Mouse (Mus musculus) ES-Bruce4 (cell line): ENCODE measurements around the gene Rae1. TPM values are rescaled to one million over a fixed set of nuclear protein-coding genes. Genes with fewer than 3 reads are reported as not detected.
A peak's percentile ranks its signal among the peaks of the same experiment; 100 is the strongest.

Experiments used
- H3K27ac ChIP-seq: 2 replicates; pipeline ENCODE4 v1.5.1; 2012; ENCODE audit warnings: low read length, inconsistent platforms; ENCODE audit not compliant: insufficient read depth
- H3K27me3 ChIP-seq: 2 replicates; pipeline ENCODE4 v1.6.1; 2012; ENCODE audit warnings: mild to moderate bottlenecking, low read length, inconsistent platforms; ENCODE audit not compliant: control insufficient read depth, poor library complexity, insufficient read depth, severe bottlenecking
- H3K36me3 ChIP-seq: 2 replicates; pipeline ENCODE4 v1.6.1; 2012; ENCODE audit warnings: inconsistent platforms, mild to moderate bottlenecking, low read length, moderate library complexity; ENCODE audit not compliant: control insufficient read depth, poor library complexity, insufficient read depth, severe bottlenecking
- H3K4me1 ChIP-seq: one replicate; pipeline ENCODE4 v1.8.1; 2011; ENCODE audit warnings: low read length; ENCODE audit not compliant: control insufficient read depth, insufficient read depth
- H3K4me3 ChIP-seq: 2 replicates; pipeline ENCODE4 v1.5.1; 2011; ENCODE audit warnings: low read depth, mild to moderate bottlenecking, low read length
- H3K9ac ChIP-seq: 2 replicates; pipeline ENCODE4 v1.6.1; 2012; ENCODE audit warnings: low read depth, mild to moderate bottlenecking, inconsistent platforms; ENCODE audit not compliant: poor library complexity, severe bottlenecking
- H3K9me3 ChIP-seq: replicated peaks from 2 replicates; pipeline ENCODE4 v1.6.1; 2012; ENCODE audit warnings: mild to moderate bottlenecking, low read length, inconsistent platforms; ENCODE audit not compliant: control insufficient read depth, poor library complexity, insufficient read depth, severe bottlenecking
- CTCF ChIP-seq: IDR thresholded peaks from one replicate; pipeline ENCODE4 v1.8.1; 2011; ENCODE audit warnings: low read depth, low read length
- EP300 ChIP-seq: IDR thresholded peaks from 2 replicates; pipeline ENCODE4 v1.6.1; 2011; ENCODE audit warnings: low read depth, low read length; ENCODE audit not compliant: insufficient read depth
- POLR2A ChIP-seq: IDR thresholded peaks from one replicate; pipeline ENCODE4 v1.8.1; 2011; ENCODE audit warnings: low read length; ENCODE audit not compliant: insufficient read depth
- polyA plus RNA-seq: library from polyadenylated mRNA; stranded (reverse); fragments of >200 nt; gene quantifications from 2 replicates; pipeline ENCODE4 v1.2.4, GENCODE M21; 2011; ENCODE audit warnings: low read depth; ENCODE audit not compliant: missing spikeins, insufficient read depth, insufficient read length

Gene Rae1
- polyA plus RNA-seq, 1 experiment: 123 TPM

DNA sequence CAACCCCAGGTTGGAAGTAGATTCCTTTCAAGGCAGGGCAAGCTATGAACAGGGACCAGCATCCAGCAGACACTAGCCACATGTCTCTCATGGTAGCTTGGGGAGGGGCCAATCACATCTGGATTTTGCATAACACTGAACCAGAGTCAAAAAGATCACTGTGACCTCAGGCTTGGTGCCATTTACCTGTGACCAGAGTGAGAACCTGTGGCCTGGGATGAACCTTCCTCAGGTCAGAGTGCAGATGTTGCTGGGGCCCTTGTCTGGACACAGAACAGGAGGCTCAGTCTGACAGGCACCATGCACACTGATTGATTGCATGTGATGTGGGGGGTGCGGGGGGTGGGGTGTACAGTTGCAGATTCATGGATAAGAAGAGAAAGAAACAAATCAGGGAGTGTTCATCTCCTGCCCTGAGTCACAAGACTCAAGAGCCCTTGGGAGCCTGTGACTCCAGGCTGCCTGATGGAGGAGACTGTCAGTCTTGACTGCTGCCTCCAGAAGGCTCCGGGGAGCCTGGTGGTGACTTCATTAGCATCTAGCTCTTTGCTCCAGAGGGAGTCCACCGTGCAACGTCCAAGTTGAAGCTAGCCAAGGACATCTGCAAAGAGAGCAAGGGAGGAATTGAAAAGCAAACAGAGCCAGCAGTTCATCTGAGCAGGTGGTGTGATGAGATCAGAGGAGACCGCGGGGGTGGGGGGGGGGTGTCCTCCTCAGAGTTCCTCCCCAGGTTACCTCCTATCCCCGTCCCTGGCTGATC, 25.9 kb upstream of the Rae1 start:
- Histone ChIP-seq H3K4me3 (no peak overlapping the region), H3K9me3 (no peaks in the 10 kb centered on the region), H3K27me3 (no peaks in the 10 kb centered on the region), H3K27ac (no peak overlapping the region), H3K4me1 (peaks cover 5% of the 10 kb centered on the region), H3K9ac (no peak overlapping the region), H3K36me3 (no peaks in the 10 kb centered on the region)
- TF ChIP-seq CTCF (no peak), EP300 (no peak), POLR2A (no peak)

DNA sequence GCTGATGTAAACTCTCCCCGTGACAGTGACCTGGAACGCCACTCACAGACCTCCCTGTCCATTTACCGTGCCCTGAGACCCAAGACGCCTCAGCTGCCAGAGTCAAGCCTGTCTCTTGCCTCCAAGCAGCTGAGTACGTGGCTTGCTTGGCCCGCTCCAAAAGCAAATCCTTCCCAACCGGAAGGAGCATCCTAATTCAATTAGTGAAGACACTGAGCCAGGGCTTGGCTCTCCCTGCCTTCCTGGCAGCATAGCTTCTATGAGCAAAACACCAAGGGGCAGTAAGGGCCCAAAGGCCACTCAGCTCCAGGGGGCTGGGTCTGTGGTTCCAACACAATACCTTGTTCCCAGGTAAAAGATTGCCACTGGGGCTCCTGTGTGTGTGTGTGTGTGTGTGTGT, 25.2 kb upstream of the Rae1 start:
- Histone ChIP-seq H3K27me3 (no peaks in the 10 kb centered on the region), H3K27ac (no peak overlapping the region), H3K4me1 (peaks cover 5% of the 10 kb centered on the region), H3K36me3 (no peaks in the 10 kb centered on the region), H3K9me3 (no peaks in the 10 kb centered on the region), H3K9ac (no peak overlapping the region), H3K4me3 (no peak overlapping the region)
- TF ChIP-seq EP300: no peak
- no peak for TF ChIP-seq POLR2A
- no peak for TF ChIP-seq CTCF

DNA sequence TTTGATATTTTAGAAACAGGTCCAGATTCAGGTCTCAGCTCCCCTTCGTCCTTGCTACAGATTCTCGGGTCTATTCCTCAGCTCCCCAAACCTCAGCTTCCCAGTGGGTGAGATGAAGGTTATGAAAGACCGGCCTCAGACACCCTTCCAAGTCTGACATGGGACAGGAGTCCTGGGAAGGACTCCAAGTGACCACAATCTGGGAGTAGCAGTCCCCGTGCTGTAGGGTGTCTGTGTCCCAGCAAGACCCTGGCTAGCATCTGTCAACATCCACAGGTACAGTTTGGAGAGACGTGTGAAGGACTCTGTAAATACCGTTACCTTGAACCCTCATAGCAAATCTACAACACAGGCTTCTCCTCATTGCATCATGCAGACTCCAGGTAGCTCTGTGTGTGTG, 24.8 kb upstream of the Rae1 start:
- H3K27me3 ChIP-seq: no peaks in the 10 kb centered on the region
- H3K36me3 ChIP-seq: no peaks in the 10 kb centered on the region
- no peak overlapping the region for H3K4me3 ChIP-seq
- peaks cover 5% of the 10 kb centered on the region for H3K4me1 ChIP-seq
- TF ChIP-seq POLR2A (no peak), EP300 (no peak), CTCF (no peak)
- H3K9me3 ChIP-seq: no peaks in the 10 kb centered on the region
- no peak overlapping the region for H3K9ac ChIP-seq
- no peak overlapping the region for H3K27ac ChIP-seq

DNA sequence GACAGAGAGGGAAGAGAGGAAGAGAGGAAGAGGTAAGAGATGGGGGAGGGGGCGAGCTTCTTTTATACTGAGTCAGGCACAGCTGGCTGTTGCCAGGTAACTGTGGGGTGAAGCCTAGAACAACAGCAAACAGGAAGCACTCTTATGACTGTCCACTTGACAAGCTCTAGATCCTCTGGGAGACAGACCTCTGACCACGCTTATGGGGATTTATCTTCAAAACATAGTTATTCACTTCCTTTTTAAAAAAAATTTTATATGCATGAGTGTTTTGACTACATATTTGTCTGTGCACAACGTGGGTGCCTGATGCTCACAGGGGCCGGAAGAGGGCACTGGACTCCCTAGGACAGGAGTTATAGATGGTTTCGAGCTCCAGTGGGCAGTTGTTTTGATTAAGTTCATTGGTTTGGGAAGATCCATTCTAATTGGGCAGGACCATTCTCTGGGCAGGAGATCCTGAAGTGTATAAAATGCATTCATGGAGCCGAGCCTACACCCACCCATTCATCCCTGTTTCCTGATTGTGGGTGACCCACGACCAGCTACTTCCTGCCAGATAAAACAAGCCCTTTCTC, 23.2 kb upstream of the Rae1 start:
- Histone ChIP-seq H3K4me1 (peaks cover 5% of the 10 kb centered on the region), H3K9me3 (no peaks in the 10 kb centered on the region), H3K27me3 (no peaks in the 10 kb centered on the region; the same call in 1 of the 2 replicates), H3K27ac (no peak overlapping the region), H3K4me3 (no peak overlapping the region), H3K9ac (no peak overlapping the region), H3K36me3 (no peaks in the 10 kb centered on the region)
- TF ChIP-seq EP300: no peak
- no peak for TF ChIP-seq POLR2A
- TF ChIP-seq CTCF: no peak

DNA sequence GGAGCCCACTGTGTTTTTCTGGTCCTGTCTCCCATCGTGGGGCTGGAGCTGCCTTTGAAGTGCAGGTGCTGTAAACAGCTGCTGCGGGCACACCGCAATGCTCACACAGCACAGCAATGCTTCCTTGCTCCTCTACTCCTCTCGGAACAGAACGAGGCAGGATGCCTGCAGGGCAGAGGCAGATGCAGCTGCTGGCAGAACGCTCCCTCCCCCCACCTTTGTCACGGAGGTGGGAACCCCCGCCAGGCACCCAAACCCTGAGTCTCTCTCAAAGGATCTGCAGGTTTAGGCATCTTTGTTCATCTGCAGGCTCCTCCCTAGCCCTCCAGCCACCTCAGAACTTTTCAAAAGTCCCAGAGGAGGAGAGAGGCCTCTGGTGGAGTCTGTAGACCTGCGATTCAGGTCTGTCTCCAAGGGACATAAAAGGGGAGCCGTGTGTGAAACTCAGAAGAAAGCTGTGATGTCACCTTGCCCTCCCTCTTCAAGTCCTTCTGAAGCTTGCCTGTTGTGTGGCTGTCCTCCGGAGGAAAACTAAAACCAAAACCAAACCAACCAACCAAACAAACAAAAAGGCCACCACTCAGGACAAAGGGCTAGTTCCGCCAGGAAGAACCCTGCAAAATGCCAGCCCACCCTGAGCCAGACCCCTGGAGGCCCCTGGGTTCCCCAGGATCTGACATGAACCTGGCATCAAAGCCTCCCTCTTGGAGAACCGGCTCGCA, 22.3 kb upstream of the Rae1 start, which contains the start of gene Spo11:
Gene Spo11 (plus strand): TSS at position 292 of the 722 bp plus-strand sequence.
- no peak within 1 kb of the TSS for H3K27ac ChIP-seq
- H3K4me1 ChIP-seq: peaks cover 5% of the 10 kb centered on the region
- no peak within 1 kb of the TSS for H3K4me3 ChIP-seq
- no peaks in the 10 kb centered on the region for H3K9me3 ChIP-seq
- H3K27me3 ChIP-seq: no peaks in the 10 kb centered on the region; the same call in 1 of the 2 replicates
- TF ChIP-seq POLR2A (no peak), EP300 (peak; percentile 87)
- H3K9ac ChIP-seq: no peak within 1 kb of the TSS
- H3K36me3 ChIP-seq: no peaks in the 10 kb centered on the region
